Mouse (Mus musculus) megakaryocyte, embryonic 14.5 days (primary cell): ENCODE measurements around the gene Pacsin1.

Experiments used
- FLI1 ChIP-seq: IDR thresholded peaks from 2 replicates; pipeline ENCODE4 v1.6.1; 2012; ENCODE audit warnings: low read length, inconsistent platforms, mixed read lengths
- GATA1 ChIP-seq: IDR thresholded peaks from 3 replicates; pipeline ENCODE4 v1.6.1; 2012; ENCODE audit warnings: mixed read lengths, low read length, inconsistent platforms, borderline replicate concordance

- TF ChIP-seq FLI1 (no peak), GATA1 (no peak)
Observed at GRCm38 (mm10) chr17:27628376-27628775, 26.9 kb upstream of the Pacsin1 start.
